In the genomic region with DNA sequence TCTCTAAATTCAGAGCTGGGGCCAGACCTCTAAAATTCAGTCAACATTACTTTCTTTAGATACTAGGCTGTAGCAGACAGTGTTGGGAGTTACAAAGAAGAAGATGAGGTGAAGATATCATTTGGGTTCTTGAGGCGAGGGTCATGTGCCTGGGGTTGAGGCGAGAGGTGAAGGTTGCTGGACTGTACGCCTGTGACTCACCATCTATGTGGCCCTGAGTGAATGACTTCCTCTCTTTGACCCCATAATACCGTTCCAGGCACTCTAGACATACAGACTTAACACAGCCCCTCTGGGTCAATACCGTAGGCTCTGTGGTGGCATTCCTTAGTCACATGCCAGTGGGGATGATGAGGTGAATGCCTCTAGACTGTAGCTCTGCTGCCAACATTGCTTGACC, we compare ENCODE assay signal across 32 mouse cellular contexts. TPM values are rescaled to one million over a fixed set of nuclear protein-coding genes. Genes with fewer than 3 reads are reported as not detected.
DNase-seq lines count a peak whose midpoint lies in the region; ATAC-seq and TF ChIP-seq lines count a peak whose summit lies in the region.
"Had no signal": no experiment of that assay in that cellular context is flagged by ENCODE, and none has a peak within 500 bp of the region (broad histone marks: within the 10 kb centered on the region; RNA-seq: fewer than 3 reads in every experiment).

No protein-coding gene starts in this region.

- 76% methylated on average over 5 of the region's 5 CpGs for WGBS in lung, adult 2 months
- WGBS in heart, adult 2 months, result 77% methylated on average over 5 of the region's 5 CpGs

- no peaks in the 10 kb centered on the region for H3K27me3 ChIP-seq in heart, adult 2 months (ENCODE audit: control insufficient read depth, insufficient read depth, low read length)
- H3K27me3 ChIP-seq: embryonic facial prominence, embryonic 12.5 days; embryonic facial prominence, embryonic 15.5 days; heart, embryonic 15.5 days; intestine, embryonic 15.5 days had no signal

- no peak overlapping the region for H3K4me3 ChIP-seq in lung, adult 2 months (replicated peaks; ENCODE audit: extremely low read depth, low read depth, low read length)
- no peak overlapping the region for H3K4me3 ChIP-seq in heart, adult 2 months
- H3K4me3 ChIP-seq: embryonic facial prominence, embryonic 12.5 days; embryonic facial prominence, embryonic 15.5 days; gastrocnemius, adult 2 months; heart, embryonic 12.5 days; heart, embryonic 15.5 days; hindbrain, embryonic 10.5 days; hindbrain, embryonic 13.5 days; intestine, embryonic 15.5 days had no signal

- no peak for TF ChIP-seq POLR2A in lung, adult 2 months (IDR thresholded peaks at IDR 0.05; ENCODE audit: borderline replicate concordance, extremely low read depth, low read depth, low read length)
- no peak for TF ChIP-seq POLR2A in heart, adult 2 months (IDR thresholded peaks at IDR 0.05; ENCODE audit: insufficient read depth, low read depth, low read length)

- no peaks in the 10 kb centered on the region for H3K79me2 ChIP-seq in heart, adult 2 months (replicated peaks; ENCODE audit: control insufficient read depth, insufficient read depth, low read length)

- no peak for TF ChIP-seq CTCF in lung, adult 2 months (IDR thresholded peaks at IDR 0.05; ENCODE audit: insufficient read depth, low read length)
- TF ChIP-seq CTCF in heart, adult 2 months (IDR thresholded peaks at IDR 0.05), result no peak

- no peaks in the 10 kb centered on the region for H3K36me3 ChIP-seq in heart, adult 2 months (ENCODE audit: control insufficient read depth, insufficient read depth, low read length)
- H3K36me3 ChIP-seq: embryonic facial prominence, embryonic 12.5 days; embryonic facial prominence, embryonic 15.5 days; heart, embryonic 12.5 days; heart, embryonic 15.5 days; hindbrain, embryonic 10.5 days; hindbrain, embryonic 13.5 days; intestine, embryonic 15.5 days had no signal

- intact Hi-C loops in heart, adult 2 months (cut with DNase I), result no loop called here

- ATAC-seq in granulocyte monocyte progenitor cell, adult 5-6 weeks (replicated peaks; ENCODE audit: poor library complexity, severe bottlenecking), result peak; percentile 59
- ATAC-seq in megakaryocyte progenitor cell, adult 5-6 weeks (replicated peaks; ENCODE audit: poor library complexity), result peak; percentile 35; the same call in 1 of the 2 replicates
- ATAC-seq: CD4-positive, CD25-positive, alpha-beta regulatory T cell, adult 4 months; forebrain, embryonic 14.5 days; forebrain, postnatal 0 days; hindbrain, embryonic 16.5 days; intestine, embryonic 15.5 days had no signal

- 0 out of 2 replicates have a peak, but pooled peaks cover 2% of the 10 kb centered on the region for H3K4me1 ChIP-seq in lung, adult 2 months (ENCODE audit: control insufficient read depth, insufficient read depth, low read length)
- 0 out of 2 replicates have a peak, but pooled peaks cover 1% of the 10 kb centered on the region for H3K4me1 ChIP-seq in heart, adult 2 months (ENCODE audit: control insufficient read depth, insufficient read depth, low read length)
- H3K4me1 ChIP-seq: embryonic facial prominence, embryonic 12.5 days; embryonic facial prominence, embryonic 15.5 days; heart, embryonic 12.5 days; heart, embryonic 15.5 days; hindbrain, embryonic 10.5 days; hindbrain, embryonic 13.5 days; intestine, embryonic 15.5 days had no signal

- peak; percentile 40 for DNase-seq in lung, postnatal 36 days
- no peak for DNase-seq in lung, adult 2 months
- DNase-seq in cerebellum, adult 11-12 months, result no peak
- DNase-seq in heart, adult 2 months, result no peak
- DNase-seq in gastrocnemius, adult 8-10 months (ENCODE audit: low spot score in 2 of 2), result no peak
- DNase-seq: adrenal gland, adult 8-10 months; adrenal gland, postnatal 36 days; cerebellum, adult 11 months; cerebellum, adult 8-10 months; cerebellum, postnatal 10 days; cerebellum, postnatal 36 days; forebrain, postnatal 0 days; gastrocnemius, adult 2 months; gastrocnemius, postnatal 36 days; heart, adult 11 months; heart, postnatal 10 days; heart, postnatal 36 days had no signal

- no peak overlapping the region for H3K27ac ChIP-seq in heart, adult 2 months
- H3K27ac ChIP-seq: embryonic facial prominence, embryonic 12.5 days; embryonic facial prominence, embryonic 15.5 days; gastrocnemius, adult 2 months; heart, embryonic 15.5 days; hindbrain, embryonic 10.5 days; hindbrain, embryonic 13.5 days; intestine, embryonic 15.5 days had no signal

- no peak overlapping the region for H3K9ac ChIP-seq in heart, adult 2 months (ENCODE audit: low read depth, low read length)
- H3K9ac ChIP-seq: embryonic facial prominence, embryonic 12.5 days; embryonic facial prominence, embryonic 15.5 days; forebrain, postnatal 0 days; heart, embryonic 12.5 days; heart, embryonic 15.5 days; hindbrain, embryonic 13.5 days; intestine, embryonic 15.5 days had no signal

- no peak for TF ChIP-seq EP300 in heart, adult 2 months (IDR thresholded peaks at IDR 0.05; ENCODE audit: insufficient read depth, low read depth, low read length)

RNA-seq across cellular contexts. Expression of a gene that starts 13.5 kb away (rescaled TPM):
- 10.3 and 12.9 TPM in 2 replicates for polyA plus RNA-seq in lung, adult 2 months (2012; rRNA removed)
- total RNA-seq in granulocyte monocyte progenitor cell, adult 5-6 weeks (2014; fragmentation: Nextera tagmentation), result 6.7 and 9.6 TPM in 2 replicates
- 7.6 and 9.8 TPM in 2 replicates for total RNA-seq in granulocyte monocyte progenitor cell, adult 5-6 weeks (2017)
- total RNA-seq in megakaryocyte progenitor cell, adult 5-6 weeks (2015), result 2.9 and 3.9 TPM in 2 replicates
- 8.1 and 9.2 TPM in 2 replicates for total RNA-seq in megakaryocyte progenitor cell, adult 5-6 weeks (2017)
- total RNA-seq in heart, adult 2 months (2021), result 1 to 10 TPM; 1.7 to 1.8 TPM
- 3.6 and 3.7 TPM in 2 replicates for polyA plus RNA-seq in heart, adult 2 months (2012; rRNA removed)
- total RNA-seq in gastrocnemius, adult 8-10 months (2022), result under 1 TPM; 0.15 to 0.36 (median 0.28) TPM
- total RNA-seq: MEL had no signal
- polyA plus RNA-seq: C2C12 had no signal

RNA-seq across cellular contexts. Expression of a gene that starts 36.4 kb away (rescaled TPM):
- 1.1 and 6.6 TPM in 2 replicates for polyA plus RNA-seq in lung, adult 2 months (2012; rRNA removed)
- not detected in 2 replicates for total RNA-seq in granulocyte monocyte progenitor cell, adult 5-6 weeks (2014; fragmentation: Nextera tagmentation)
- not detected in 2 replicates for total RNA-seq in granulocyte monocyte progenitor cell, adult 5-6 weeks (2017)
- not detected in 2 replicates for total RNA-seq in megakaryocyte progenitor cell, adult 5-6 weeks (2015)
- not detected in 2 replicates for total RNA-seq in megakaryocyte progenitor cell, adult 5-6 weeks (2017)
- 1 to 10 TPM; 5.4 to 6.9 TPM for total RNA-seq in heart, adult 2 months (2021)
- polyA plus RNA-seq in heart, adult 2 months (2012; rRNA removed), result 0.94 and 6.9 TPM in 2 replicates
- 1 to 10 TPM in 1 of 4 experiments, under 1 TPM in 3; 0.16 to 1.3 (median 0.50) TPM for total RNA-seq in gastrocnemius, adult 8-10 months (2022)
- total RNA-seq: forebrain, postnatal 0 days; MEL had no signal
- polyA plus RNA-seq: C2C12; frontal cortex, adult 2 months; heart, embryonic 12.5 days; hindbrain, embryonic 13.5 days had no signal
